Mouse (Mus musculus): ENCODE data around the gene Fmo2.

GRCm38 (mm10) chr1:162938696-162939351, 40.3 kb upstream of the Fmo2 start:
- TF ChIP-seq POLR2A (IDR thresholded peaks at IDR 0.05; ENCODE audit: low read depth, low read length): no peak
- no peak for TF ChIP-seq CTCF (conservative IDR thresholded peaks at IDR 0.05; ENCODE audit: insufficient read depth, insufficient read length, low read depth, low read length)
